Mouse (Mus musculus): ENCODE data around the gene Tex14.

GRCm38 (mm10) chr11:87483796-87484326, 79.0 kb downstream of the Tex14 start:
- TF ChIP-seq NELFE (IDR thresholded peaks at IDR 0.05; ENCODE audit: low read depth, low read length) (no peak), CTCF (IDR thresholded peaks at IDR 0.05 in 2 of 3, conservative IDR thresholded peaks at IDR 0.05 in 1 of 3; ENCODE audit: control insufficient read depth in 1 of 3, insufficient read depth in 1 of 3, low read depth in 2 of 3, low read length in 3 of 3, poor library complexity in 1 of 3, severe bottlenecking in 1 of 3) (peak in 2 of 3 experiments; percentile 15 to 37; a peak in 3 of 6 replicates), POLR2A (IDR thresholded peaks at IDR 0.05; ENCODE audit: control insufficient read depth in 1 of 2, insufficient read depth in 1 of 2, low read depth in 1 of 2, low read length in 2 of 2, poor library complexity in 1 of 2) (no peak), ZNF384 (IDR thresholded peaks at IDR 0.05; ENCODE audit: low read depth, low read length) (no peak), MEF2A (IDR thresholded peaks at IDR 0.05; ENCODE audit: extremely low read depth, insufficient replicate concordance, low read depth, low read length, poor library complexity, severe bottlenecking) (no peak), EP300 (IDR thresholded peaks at IDR 0.05; ENCODE audit: low read depth in 1 of 2, low read length in 2 of 2) (no peak)
